Mouse (Mus musculus) hindbrain, embryonic 16.5 days (tissue): ENCODE measurements around the gene Tmem178b. TPM values are rescaled to one million over a fixed set of nuclear protein-coding genes. Genes with fewer than 3 reads are reported as not detected.

Source experiments
- ATAC-seq: fragments of 200-750 bp; cut with Nextera tagmentation; 2 replicates; pipeline ENCODE4 v1.8.0; 2017; ENCODE audit warnings: moderate TSS enrichment, moderate library complexity
- H3K27ac ChIP-seq: fragments of 300-500 bp; sonication (generic); 2 replicates; pipeline ENCODE4 v1.5.1; 2014; ENCODE audit warnings: low read depth, mild to moderate bottlenecking, control low read depth, low read length, moderate library complexity
- H3K27me3 ChIP-seq: fragments of 300-500 bp; sonication (generic); replicated peaks from 2 replicates; pipeline ENCODE4 v1.6.1; 2014; ENCODE audit warnings: low read length; ENCODE audit not compliant: control insufficient read depth, insufficient read depth
- H3K36me3 ChIP-seq: fragments of 300-500 bp; sonication (generic); 2 replicates; pipeline ENCODE4 v1.6.1; 2014; ENCODE audit warnings: mild to moderate bottlenecking, low read length, moderate library complexity, mixed read lengths; ENCODE audit not compliant: control insufficient read depth, insufficient read depth
- H3K4me1 ChIP-seq: fragments of 300-500 bp; sonication (generic); 2 replicates; pipeline ENCODE4 v1.6.1; 2014; ENCODE audit warnings: low read depth, low read length; ENCODE audit not compliant: control insufficient read depth, insufficient read depth
- H3K4me2 ChIP-seq: fragments of 300-500 bp; sonication (generic); 2 replicates; pipeline ENCODE4 v1.6.1; 2014; ENCODE audit warnings: mild to moderate bottlenecking, low read length, control low read depth, moderate library complexity
- H3K4me3 ChIP-seq: fragments of 300-500 bp; sonication (generic); 2 replicates; pipeline ENCODE4 v1.5.1; 2014; ENCODE audit warnings: mild to moderate bottlenecking, low read length, control low read depth, moderate library complexity
- H3K9ac ChIP-seq: fragments of 300-500 bp; sonication (generic); 2 replicates; pipeline ENCODE4 v1.6.1; 2014; ENCODE audit warnings: low read depth, mild to moderate bottlenecking, control low read depth, low read length, moderate library complexity
- H3K9me3 ChIP-seq: fragments of 300-500 bp; sonication (generic); 2 replicates; pipeline ENCODE4 v1.6.1; 2014; ENCODE audit warnings: mild to moderate bottlenecking, low read length, moderate library complexity; ENCODE audit not compliant: control insufficient read depth
- WGBS: fragments of 180-500 bp; shearing (Covaris S2); extraction: QIAGEN DNeasy Blood & Tissue Kit; methylation state at CpG from one replicate; pipeline ENCODE4 v1.1.7; 2014; 5-methylcytosine and 5-hydroxymethylcytosine counted together
- polyA plus RNA-seq: library from polyadenylated mRNA; unstranded; fragments of >200 nt; fragmentation: Nextera tagmentation; extraction: Ambion mirVana; gene quantifications from 2 replicates; pipeline ENCODE4 v1.2.1, GENCODE M21; 2015

Gene Tmem178b
- polyA plus RNA-seq, 1 experiment from 2014 or later = 35.5 TPM

GRCm38 (mm10) chr6:40135716-40136115 is 262.6 kb downstream of the Tmem178b start:
- Histone ChIP-seq H3K36me3 (no peaks in the 10 kb centered on the region), H3K9me3 (no peaks in the 10 kb centered on the region), H3K4me3 (no peak overlapping the region), H3K4me2 (no peak overlapping the region), H3K27me3 (no peaks in the 10 kb centered on the region), H3K27ac (no peak overlapping the region), H3K4me1 (peaks cover 10% of the 10 kb centered on the region), H3K9ac (no peak overlapping the region)
- ATAC-seq = no peak
- WGBS = 83% methylated on average over 6 of the region's 6 CpGs

GRCm38 (mm10) chr6:40137346-40137745 is 264.3 kb downstream of the Tmem178b start:
- peak; percentile 50; the same call in 1 of the 2 replicates for ATAC-seq
- Histone ChIP-seq H3K27me3 (no peaks in the 10 kb centered on the region), H3K4me3 (no peak overlapping the region), H3K4me1 (peaks cover 10% of the 10 kb centered on the region), H3K4me2 (no peak overlapping the region), H3K9me3 (no peaks in the 10 kb centered on the region), H3K9ac (no peak overlapping the region), H3K27ac (no peak overlapping the region), H3K36me3 (no peaks in the 10 kb centered on the region)
- 25% methylated on average over 6 of the region's 6 CpGs for WGBS

- 47% methylated on average over 7 of the region's 7 CpGs for WGBS
- Histone ChIP-seq H3K4me3 (no peak overlapping the region), H3K4me1 (peaks cover 10% of the 10 kb centered on the region), H3K9me3 (no peaks in the 10 kb centered on the region), H3K36me3 (no peaks in the 10 kb centered on the region), H3K27ac (0 out of 2 replicates have a peak overlapping the region, but pooled peaks have one; percentile 21), H3K4me2 (no peak overlapping the region), H3K9ac (no peak overlapping the region), H3K27me3 (no peaks in the 10 kb centered on the region)
- ATAC-seq = peak; percentile 51
Measured at GRCm38 (mm10) chr6:40137831-40138520, 264.9 kb downstream of the Tmem178b start.

- peak; percentile 40; the same call in 1 of the 2 replicates for ATAC-seq
- H3K27me3 ChIP-seq = no peaks in the 10 kb centered on the region
- no peaks in the 10 kb centered on the region for H3K9me3 ChIP-seq
- H3K36me3 ChIP-seq = no peaks in the 10 kb centered on the region
- no peak overlapping the region for H3K4me2 ChIP-seq
- H3K9ac ChIP-seq = no peak overlapping the region
- WGBS = 47% methylated on average over 5 of the region's 5 CpGs
- peaks cover 6% of the 10 kb centered on the region for H3K4me1 ChIP-seq
- H3K4me3 ChIP-seq = no peak overlapping the region
- no peak overlapping the region for H3K27ac ChIP-seq
Measured at GRCm38 (mm10) chr6:40142582-40142981, 269.5 kb downstream of the Tmem178b start.

GRCm38 (mm10) chr6:40144371-40144770 is 271.3 kb downstream of the Tmem178b start:
- Histone ChIP-seq H3K36me3 (no peaks in the 10 kb centered on the region), H3K27me3 (no peaks in the 10 kb centered on the region), H3K4me1 (no peaks in the 10 kb centered on the region), H3K9ac (no peak overlapping the region), H3K27ac (no peak overlapping the region), H3K9me3 (no peaks in the 10 kb centered on the region), H3K4me3 (no peak overlapping the region), H3K4me2 (no peak overlapping the region)
- no peak for ATAC-seq
- 64% methylated on average over 9 of the region's 9 CpGs for WGBS

GRCm38 (mm10) chr6:40145601-40146000 is 272.5 kb downstream of the Tmem178b start:
- Histone ChIP-seq H3K9ac (no peak overlapping the region), H3K9me3 (no peaks in the 10 kb centered on the region), H3K4me3 (no peak overlapping the region), H3K36me3 (no peaks in the 10 kb centered on the region), H3K27me3 (no peaks in the 10 kb centered on the region), H3K4me2 (no peak overlapping the region), H3K4me1 (no peaks in the 10 kb centered on the region), H3K27ac (no peak overlapping the region)
- no peak for ATAC-seq
- WGBS = 95% methylated on average over 3 of the region's 3 CpGs

- Histone ChIP-seq H3K9ac (no peak overlapping the region), H3K4me3 (no peak overlapping the region), H3K9me3 (no peaks in the 10 kb centered on the region), H3K4me2 (no peak overlapping the region), H3K36me3 (no peaks in the 10 kb centered on the region), H3K27me3 (no peaks in the 10 kb centered on the region), H3K27ac (no peak overlapping the region), H3K4me1 (no peaks in the 10 kb centered on the region)
- 88% methylated on average over 8 of the region's 8 CpGs for WGBS
- ATAC-seq = no peak
Measured at GRCm38 (mm10) chr6:40152241-40152640, 279.2 kb downstream of the Tmem178b start.

- no peaks in the 10 kb centered on the region for H3K9me3 ChIP-seq
Measured at GRCm38 (mm10) chr6:40161381-40161780, 288.3 kb downstream of the Tmem178b start.

GRCm38 (mm10) chr6:40173559-40173958 is 300.5 kb downstream of the Tmem178b start:
- H3K4me3 ChIP-seq = no peak overlapping the region
- peaks cover 2% of the 10 kb centered on the region; the same call in 1 of the 2 replicates for H3K4me1 ChIP-seq
- H3K9ac ChIP-seq = no peak overlapping the region
- H3K36me3 ChIP-seq = no peaks in the 10 kb centered on the region
- H3K27ac ChIP-seq = no peak overlapping the region
- H3K4me2 ChIP-seq = no peak overlapping the region
- 56% methylated on average over 6 of the region's 6 CpGs for WGBS
- ATAC-seq = no peak
- no peaks in the 10 kb centered on the region for H3K9me3 ChIP-seq
- H3K27me3 ChIP-seq = no peaks in the 10 kb centered on the region

More at GRCm38 (mm10) chr6:40161381-40161780, 288.3 kb downstream of the Tmem178b start:
- Histone ChIP-seq H3K36me3 (no peaks in the 10 kb centered on the region), H3K9ac (no peak overlapping the region), H3K4me1 (no peaks in the 10 kb centered on the region), H3K27ac (no peak overlapping the region), H3K4me2 (no peak overlapping the region), H3K4me3 (no peak overlapping the region), H3K27me3 (no peaks in the 10 kb centered on the region)
- 77% methylated on average over 5 of the region's 5 CpGs for WGBS
- no peak for ATAC-seq
